Mouse (Mus musculus) gastrocnemius, postnatal 10 days (tissue): ENCODE data around the gene Mmrn2. TPM values are rescaled to one million over a fixed set of nuclear protein-coding genes. Genes with fewer than 3 reads are reported as not detected.
"Not testable (repeated sequence)": the region's sequence is repeated elsewhere in the genome, so short reads cannot be mapped to it uniquely, and the experiment has no call there.

ENCODE experiments used
- DNase-seq: peaks from one replicate; pipeline ENCODE4 v3.0.0; 2021; ENCODE audit warnings: mixed read lengths
- total RNA-seq, 2 experiments: library from RNA; stranded (reverse); gene quantifications; 2 replicates each; pipeline ENCODE4 v1.2.3; 2021

Gene Mmrn2
- total RNA-seq, 2 experiments from 2014 or later: 16.7 to 18.7 TPM

DNA sequence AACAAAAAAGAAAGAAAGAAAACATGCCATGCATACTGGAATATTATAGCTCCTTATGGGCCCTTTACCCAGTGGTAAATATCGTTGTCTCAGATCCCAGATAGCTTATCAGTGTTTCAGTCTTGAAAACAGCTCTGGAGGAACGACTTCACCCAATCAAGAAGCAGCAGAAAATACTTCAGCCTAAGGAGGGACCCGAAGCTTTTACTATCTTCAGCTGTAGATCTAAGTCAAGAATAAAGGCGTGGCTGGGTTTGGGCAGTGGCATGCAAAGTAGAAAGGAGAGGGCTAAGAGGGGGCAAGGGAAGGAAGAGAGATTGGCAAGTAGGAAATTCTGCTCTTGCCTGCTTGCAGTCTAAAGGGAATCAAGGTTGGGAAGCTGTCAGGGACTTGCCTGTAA is 13.1 kb upstream of the Mmrn2 start:
- no peak for DNase-seq

DNA sequence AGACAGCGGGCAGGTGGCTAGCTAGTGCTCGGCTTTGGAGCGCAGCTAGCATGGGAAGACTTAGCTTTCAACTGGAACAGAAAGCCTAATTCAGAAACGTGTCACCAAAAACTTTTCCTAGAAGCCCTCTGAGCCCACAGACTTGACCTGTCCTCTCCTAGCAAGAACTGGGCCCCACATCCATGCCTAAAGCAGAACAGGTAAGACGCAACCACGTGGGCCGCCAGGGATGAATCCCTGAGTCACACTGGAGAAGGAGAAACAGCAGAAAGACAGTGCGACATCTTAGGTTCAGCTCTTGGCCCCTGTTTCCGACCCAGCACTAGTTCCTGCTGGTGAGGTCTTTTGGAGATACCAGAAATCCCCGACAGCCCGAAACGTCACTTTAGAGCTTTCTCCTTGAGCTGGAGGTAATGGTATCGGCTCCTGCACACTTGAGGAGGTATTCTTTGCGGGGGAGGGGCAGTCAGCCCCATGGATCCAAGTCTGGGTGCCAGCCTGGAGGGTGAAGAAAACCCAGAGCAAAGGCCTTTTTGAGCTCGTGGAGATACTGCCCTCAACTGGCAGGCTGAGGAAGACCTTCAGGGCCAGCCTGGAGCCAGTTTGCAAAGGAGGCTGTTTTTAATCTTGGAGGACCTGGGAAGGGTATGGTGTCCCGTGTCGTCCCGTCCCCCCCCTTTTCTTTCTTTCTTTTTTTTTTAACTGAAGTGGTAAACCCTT is 12.4 kb upstream of the Mmrn2 start:
- DNase-seq: peak; percentile 51

DNA sequence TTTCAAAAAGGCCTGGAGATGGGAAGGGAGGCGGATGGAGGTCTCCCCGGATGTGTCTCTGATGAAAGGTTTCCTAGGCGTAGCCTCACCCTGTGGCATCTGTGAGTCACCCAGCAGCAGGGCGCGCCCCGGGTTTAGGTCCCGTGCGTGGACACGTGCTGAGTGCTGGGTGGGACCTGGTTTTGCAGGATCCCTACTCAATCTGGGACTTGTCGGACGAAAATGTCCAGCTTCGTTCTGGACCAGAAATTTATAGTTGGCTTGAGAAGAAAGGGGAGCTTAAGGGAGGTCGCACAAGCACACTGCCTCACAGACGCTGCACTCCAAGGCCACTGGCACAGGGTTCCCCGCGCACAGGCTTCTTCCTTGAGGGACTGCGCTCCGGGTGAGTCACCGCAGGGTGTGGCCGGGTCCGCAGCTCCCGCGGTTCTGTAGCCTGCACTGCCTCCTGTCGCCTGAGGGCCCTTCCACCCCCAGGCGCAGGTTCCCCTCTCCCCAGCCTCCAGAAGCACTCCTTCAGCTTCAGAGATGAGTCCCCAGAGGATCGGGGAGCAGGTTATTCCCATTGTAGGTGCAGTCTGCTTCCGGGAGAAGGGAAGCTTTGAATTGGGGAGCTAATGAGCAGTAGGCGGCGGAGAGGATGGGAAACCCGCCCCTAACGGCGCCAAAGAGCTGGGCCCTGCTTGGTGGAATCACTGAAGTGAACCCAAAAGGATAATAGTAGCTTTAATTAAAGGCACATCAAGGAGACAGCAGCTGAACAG is 11.6 kb upstream of the Mmrn2 start:
- DNase-seq: peak; percentile 68

DNA sequence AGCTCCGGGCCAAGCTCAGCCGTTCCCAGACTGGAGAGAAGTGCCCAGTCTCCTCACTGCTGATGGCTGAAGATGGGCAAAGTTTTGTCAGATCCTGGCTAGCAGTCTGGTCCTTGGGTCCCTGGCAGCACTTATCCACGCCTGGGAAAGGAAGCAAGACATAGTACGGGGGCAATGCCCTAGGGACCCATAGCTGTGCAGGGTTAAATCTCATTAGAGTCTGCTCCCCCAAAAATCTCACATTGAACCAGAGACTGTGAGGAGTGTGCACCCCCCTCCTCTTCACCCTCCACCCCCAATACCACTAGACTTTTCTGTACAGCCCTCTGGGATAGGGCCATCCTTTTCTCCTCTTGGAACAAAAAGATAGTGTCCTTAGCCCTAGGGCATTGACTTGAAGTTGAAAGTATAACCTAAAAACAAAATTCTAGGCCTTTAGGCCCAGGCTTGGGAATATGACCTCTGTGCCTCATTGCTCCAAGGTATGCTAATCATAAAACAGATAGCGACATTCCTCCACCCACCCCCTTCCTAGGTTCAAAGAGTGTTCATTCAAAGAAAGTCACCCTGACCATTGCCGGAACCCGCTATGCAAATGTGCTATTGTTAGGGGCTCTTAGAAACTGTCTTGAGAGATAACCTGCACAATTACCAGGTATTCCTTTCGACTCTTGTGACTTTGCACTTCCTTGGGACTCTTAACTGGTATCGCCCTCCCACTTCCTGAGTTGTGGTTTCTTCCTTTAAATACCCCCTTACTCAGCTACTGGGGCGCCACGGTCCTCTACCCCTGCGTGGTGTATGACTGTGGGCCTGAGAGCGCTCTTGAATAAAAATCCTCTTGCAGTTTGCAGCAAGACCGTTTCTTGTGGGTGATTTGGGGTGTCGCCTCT is 10.8 kb upstream of the Mmrn2 start:
- not testable (repeated sequence) for DNase-seq

DNA sequence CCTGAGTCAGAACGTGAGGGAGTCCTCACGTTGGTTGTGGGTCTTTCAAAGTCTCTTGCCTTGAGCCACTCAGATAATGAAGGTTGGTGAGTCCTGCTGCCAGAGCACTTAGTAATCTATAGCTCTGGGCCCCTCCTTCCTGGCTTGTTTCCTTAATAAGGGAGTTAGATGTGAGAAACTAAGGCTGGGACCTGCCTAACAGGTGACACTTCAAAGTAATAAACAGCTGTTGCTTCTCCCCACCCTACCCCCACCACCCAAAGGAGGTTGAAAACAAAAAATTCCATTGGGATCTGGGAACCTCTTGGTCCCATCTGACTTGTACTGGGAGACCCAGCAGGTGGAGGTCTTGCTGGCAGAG is 10.1 kb upstream of the Mmrn2 start:
- DNase-seq: no peak

DNA sequence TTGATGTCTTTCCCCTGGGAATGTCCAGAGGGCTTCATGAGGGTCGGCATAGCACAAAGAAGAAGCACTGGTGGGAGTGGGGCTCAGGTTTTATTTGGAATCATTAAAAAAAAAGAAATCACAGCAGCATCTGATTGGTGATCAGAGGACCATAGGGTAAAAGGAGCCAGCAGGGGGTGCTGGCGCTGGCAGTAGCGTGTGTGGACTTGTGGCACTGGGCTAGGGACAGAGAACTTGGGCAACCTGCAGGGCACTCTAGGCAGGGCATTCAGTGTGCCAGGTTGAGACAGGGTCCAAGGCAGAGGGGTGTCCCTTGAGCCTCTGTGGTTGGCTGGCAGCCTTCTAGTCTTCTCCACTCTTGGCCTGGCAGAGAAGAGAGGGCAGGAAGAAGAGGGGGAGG is 5.1 kb upstream of the Mmrn2 start:
- no peak for DNase-seq

DNA sequence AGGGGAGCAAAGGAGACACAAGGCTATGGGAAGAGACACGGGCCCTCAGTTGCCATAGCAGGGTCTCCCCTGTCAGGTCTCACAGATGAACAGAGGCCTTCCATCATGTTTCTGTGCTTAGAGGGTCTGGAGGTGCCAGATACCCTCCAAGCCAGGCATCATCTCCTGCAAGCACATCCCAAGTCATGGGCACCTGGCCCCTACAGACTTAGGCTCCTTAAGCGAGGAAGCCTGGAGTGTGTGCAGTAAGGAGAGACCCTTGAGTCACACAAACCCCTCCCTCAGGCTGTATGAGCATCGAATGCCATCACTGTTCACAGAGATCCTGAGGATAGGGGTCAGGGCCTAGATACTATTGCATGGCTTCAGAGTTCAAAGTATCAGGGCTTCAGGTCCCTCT is 4.3 kb upstream of the Mmrn2 start:
- no peak for DNase-seq

DNA sequence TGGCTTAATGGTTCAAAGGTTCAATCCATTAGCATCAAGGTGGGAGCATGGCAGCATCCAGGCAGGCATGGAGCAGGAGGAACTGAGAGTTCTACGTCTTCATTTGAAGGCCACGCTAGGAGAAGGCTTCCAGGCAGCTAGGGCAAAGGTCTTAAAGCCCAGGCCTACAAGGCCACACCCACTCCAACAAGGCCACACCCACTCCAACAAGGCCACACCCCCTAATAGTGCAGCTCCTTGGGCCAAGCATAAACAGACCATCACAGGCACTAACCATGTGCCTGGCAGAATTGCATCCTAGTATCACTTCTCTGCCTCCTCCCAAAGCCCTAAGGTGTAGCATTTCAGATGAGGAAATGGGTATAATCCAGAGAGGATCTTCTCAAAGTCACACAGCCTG is 3.5 kb upstream of the Mmrn2 start:
- no peak for DNase-seq

DNA sequence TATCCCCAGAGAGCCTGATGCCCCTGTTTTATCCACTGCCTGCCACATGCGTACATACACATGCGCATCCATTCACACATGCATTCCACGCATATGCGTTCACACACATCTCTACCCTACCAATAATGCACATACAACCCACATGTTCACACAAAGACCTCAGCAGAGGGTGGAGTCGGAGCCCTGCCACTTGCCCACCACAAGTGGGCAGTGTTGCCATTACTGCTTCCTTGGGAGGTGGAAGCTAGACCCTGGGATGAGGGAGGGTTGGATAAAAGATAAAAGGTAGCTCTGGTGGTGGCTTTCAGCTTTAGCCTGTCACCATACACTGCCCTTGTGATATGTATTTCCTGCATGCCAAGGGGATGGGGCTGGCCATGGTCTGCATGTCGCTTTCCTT is 2.6 kb upstream of the Mmrn2 start:
- DNase-seq: peak; percentile 67

DNA sequence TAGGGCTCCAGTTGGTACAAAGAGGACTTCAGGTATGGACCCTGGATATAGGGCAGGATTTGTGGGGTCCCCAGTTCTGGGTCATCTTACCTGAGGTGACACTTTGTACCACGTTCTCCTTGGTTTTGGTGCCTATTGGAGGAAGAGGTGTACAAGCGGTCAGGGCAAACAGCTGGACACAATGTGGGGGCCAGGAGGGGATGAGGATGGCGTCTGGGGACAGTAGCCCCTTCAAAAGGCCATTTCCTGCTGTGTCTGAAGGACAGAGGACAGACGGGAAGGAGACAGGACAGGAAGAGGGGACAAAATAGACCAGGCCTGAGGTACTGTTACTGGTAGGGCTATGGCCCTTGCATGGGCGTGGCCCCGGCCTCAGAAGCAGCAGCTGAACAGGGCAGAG is 1.7 kb upstream of the Mmrn2 start:
- no peak for DNase-seq

DNA sequence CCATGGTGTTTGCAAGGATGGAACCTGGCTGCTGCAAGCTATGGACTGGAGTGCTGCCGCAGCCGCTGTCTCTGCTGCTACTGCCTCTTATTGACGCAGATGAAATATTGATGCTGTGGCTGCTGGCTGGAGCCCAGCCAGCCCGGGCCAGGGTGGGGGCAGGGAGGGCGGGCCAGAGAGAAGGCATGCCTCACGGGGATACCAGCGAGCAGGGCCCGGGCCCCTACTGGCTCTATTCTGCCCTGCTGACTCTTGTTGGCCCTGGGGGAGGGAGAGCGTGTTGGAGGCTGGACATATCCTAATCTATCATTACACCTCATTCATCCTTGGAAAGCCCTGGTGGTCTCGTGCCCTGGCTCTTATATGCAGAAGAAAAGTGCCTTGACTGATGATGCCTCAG is 688 bp upstream of the Mmrn2 start, which contains the start of gene Sncg:
TSS of gene Sncg (minus strand) at position 213 of the 400 bp plus-strand sequence.
- DNase-seq: no peak

DNA sequence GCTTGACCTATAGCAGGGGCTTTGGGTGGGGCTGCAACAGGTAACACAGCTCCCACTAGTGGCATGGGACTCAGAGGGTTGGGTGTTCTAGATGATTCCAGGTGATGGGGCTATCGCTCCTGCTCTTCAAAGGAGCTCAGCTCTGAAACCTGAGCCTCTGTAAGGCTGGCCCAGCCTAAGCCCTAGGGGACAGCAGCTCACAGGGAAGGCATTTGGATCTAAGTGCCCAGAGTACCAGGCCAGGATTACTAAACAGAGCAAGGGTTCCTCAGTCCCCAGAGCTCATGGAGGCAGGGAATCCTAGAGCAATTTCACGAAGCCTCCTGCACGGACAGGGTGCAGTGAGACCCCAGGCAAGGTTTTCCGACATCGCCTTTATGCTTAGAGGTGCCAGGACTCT is 676 bp downstream of the Mmrn2 start:
- no peak for DNase-seq

DNA sequence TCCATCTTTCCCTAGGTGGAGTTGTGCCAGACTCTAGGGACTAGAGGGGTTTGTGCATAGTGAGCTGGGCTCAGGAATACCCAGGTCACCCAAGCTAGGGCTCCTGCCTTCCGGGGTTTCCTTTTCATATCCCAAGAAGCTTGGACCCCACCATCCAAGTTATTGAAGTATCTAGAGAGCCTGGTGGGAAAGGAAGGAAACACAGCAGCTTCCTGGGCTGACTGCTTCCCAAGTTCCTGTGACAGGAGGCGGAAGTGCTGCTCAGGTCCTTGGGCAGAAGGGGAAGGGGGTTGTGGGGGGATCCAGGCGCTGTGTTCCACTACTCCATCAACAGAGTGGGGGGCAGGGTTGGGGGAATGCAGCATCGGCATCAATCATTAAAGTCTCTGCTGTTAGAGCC is 1.9 kb downstream of the Mmrn2 start:
- DNase-seq: no peak

DNA sequence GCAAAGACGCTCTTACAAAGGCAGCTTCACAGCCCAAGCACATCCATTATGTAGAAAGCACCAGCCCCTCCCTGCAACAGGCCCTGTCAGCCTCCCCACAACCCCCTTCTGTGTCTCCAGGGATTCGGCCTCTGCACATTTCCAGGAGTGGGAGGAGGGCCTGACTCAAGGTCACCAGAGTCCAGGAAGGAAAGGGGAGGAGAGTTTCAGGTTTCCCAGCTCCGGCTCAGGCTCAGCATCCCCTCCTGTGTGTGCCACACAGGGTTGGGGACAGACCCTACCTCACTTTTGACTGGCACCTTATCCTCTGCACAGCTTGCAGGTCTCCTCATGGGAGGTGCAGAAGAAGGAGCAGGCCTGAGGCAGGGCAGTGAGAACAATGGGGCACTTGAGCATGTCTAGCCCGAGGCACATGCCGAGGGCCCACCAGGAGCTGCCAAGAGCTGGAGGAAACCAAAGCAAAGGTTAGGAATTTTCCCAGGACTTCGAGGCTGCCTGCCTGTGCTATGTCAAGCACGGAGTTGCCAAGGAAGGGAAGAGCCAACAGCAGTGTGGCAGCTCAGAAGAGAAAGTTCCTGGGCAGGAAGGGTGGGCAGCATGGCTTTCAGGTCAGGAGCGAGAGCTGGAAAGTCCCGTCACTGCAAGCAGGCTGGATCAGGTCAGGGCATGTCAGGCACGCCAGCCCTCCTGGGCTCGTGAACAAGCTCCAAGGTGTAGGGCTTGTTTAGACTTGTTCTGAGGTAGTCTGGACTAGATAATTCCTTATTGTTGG is 3.5 kb downstream of the Mmrn2 start:
- no peak for DNase-seq

DNA sequence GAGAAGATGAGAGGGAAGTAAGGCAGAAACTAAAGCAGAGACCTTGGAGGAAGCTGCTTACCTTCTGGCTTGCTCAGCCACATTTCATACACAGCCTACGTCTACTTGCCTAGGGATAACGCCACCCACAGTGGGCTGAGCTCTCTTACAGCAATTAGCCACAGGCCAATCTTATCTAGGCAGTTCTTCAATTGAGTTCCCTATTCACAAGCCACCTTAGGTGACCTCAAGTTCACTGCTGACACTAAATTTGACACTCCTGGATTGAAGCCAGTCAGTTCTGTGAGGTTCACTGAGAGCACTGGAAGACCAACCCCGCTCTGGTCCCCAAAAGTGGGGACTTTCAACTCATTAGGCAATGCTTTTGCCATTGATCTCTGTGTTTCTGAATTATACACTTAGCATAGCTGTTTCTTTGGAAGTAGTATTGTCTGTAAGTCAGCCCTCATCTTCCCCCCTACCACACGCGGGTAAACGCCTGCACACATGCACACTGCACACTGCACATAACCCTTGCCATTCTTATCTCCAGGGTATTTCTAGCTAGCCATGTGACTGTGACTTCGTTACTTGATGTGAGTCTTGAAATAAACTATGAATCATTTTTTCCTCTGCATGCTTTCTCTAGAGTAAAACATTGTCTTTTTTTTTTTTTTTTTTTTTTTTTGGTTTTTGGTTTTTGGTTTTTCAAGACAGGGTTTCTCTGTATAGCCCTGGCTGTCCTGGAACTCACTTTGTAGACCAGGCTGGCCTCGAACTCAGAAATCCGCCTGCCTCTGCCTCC is 7.8 kb downstream of the Mmrn2 start:
- DNase-seq: no peak

DNA sequence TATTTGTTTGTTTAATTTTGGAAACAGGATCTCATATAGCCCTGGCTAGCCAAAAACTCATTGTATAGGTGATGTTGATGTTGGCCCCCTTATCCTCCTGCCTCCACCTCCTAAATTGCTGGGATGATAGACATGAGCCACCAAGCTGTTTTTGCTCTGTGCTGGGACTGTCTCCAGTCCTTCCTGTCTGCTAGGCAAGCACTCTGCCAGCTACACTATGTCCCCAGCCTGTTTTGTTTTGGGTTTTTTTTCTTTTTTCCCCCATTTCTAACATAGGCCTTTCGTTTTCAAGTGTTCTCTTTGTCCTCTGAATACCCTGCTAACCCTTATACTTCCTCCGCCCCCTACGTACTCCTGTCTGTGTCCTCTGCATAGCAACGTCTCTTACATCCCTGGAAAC is 18.0 kb downstream of the Mmrn2 start:
- DNase-seq: no peak

DNA sequence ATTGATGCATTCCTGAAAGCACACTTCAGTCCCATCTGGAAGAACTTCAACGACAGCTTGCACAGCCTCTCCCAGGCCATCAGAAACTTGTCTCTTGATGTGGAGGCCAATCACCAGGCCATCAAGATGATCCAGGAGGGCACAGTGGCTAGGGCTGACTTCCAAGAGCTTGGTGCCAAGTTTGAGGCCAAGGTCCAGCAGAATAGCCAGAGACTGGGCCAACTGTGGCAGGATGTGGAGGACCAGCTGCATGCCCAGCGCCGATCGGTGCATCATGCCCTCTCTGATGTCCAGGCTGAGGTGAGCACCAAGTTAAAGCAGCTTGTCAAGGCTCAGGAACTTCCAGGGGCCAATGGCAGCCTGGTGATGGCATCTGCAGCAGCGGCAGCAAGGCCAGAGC is 22.6 kb downstream of the Mmrn2 start:
- peak; percentile 44 for DNase-seq

DNA sequence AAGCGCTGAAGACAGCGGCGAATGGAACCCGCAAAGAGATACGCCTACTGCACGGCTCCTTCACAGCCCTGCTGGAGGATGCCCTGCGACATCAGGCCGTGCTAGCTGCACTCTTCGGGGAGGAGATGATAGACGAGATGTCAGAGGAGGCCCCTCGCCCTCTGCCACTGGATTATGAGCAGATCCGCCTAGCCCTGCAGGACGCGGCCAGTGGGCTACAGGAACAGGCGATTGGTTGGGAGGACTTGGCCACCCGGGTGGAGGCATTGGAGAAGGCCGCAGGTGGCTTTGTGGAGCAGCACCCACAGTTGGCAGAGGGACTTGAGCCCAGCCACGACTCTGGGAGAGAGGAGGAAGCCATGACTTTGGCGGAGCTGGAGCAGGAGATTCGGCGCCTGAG is 23.6 kb downstream of the Mmrn2 start:
- DNase-seq: no peak

DNA sequence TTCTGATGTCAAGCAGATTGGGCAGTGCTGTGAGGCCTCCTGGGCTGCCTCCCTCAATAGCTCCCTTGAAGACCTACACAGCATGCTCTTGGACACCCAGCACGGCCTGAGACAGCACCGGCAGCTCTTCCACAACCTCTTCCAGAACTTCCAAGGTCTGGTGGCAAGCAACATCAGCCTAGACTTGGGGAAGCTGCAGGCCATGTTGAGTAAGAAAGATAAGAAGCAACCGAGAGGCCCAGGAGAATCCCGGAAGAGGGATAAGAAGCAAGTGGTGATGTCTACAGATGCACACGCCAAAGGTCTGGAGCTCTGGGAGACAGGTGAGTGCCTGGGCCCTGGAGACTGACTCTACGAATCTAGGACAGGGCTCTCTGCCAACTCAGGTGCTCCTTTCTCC is 24.0 kb downstream of the Mmrn2 start:
- DNase-seq: no peak

DNA sequence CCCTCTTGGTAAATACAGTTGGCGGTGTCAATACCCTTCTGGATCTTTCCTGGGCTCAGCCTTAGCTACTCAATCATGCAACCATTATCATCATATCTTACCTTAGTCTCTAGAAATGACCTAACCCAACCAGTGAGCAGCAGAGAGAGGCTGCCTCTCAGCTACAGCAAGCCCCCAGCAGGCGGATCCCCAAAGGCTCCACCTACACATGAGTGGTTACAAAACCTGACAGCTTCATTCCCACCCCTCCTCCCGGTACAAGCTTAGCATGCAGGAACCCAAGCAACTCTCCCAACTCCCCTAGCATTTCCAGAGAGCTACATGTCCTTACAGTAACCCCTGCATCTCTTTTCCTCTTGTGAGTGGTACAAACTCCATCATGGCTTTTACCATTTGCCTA is 24.8 kb downstream of the Mmrn2 start:
- DNase-seq: no peak

DNA sequence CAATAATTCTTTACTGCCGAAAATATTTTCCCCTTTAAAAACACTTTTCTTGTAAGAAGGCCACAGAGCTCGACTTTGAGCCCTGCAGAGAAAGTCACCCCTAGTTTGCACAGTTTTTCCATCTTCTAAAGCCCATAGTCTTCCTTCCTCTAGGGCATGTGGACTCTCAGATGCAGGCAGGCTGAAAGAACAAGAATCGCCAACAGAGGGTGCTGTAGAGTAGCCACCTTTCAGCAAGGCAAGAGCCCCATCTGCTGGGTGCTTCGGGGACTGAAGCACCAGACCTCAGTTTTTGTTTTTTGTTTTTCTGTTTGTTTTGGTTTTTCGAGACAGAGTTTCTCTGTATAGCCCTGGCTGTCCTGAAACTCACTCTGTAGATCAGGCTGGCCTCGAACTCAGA is 25.9 kb downstream of the Mmrn2 start:
- DNase-seq: peak; percentile 79
